Mouse (Mus musculus): ENCODE measurements around the gene Sgtb. TPM values are rescaled to one million over a fixed set of nuclear protein-coding genes. Genes with fewer than 3 reads are reported as not detected.

Sgtb gene
- total and polyA plus RNA-seq, 3 experiments = 0.39 to 0.99 (median 0.57) TPM

DNA sequence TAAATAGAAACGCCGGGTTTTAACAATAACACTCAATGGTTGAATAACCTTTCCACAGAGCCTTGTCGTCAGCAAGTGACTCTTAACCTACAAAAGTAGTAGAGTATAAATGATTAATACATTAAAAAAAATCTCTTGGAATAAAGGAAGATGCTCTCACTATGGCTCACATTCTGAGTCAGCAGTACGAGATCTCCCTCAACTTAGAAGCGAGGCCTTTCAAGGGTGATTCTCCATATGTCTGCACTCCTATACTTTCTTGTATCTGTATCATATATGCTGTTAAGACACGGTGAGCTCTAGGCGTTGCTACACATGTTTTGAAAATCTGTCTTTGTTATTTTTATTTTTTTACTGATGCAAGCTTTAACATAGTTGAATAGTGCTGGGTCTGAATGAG, 985 bp downstream of the Sgtb start:
- H3K4me1 ChIP-seq (ENCODE audit: control insufficient read depth, insufficient read depth, low read length) = no peaks in the 10 kb centered on the region; the same call in 1 of the 2 replicates
- H3K9ac ChIP-seq (ENCODE audit: low read depth, low read length) = no peak overlapping the region
- no peak overlapping the region for H3K27ac ChIP-seq
- H3K79me2 ChIP-seq (replicated peaks; ENCODE audit: control insufficient read depth, insufficient read depth, low read length) = no peaks in the 10 kb centered on the region
- peak overlapping the region; percentile 96 for H3K4me3 ChIP-seq
- intact Hi-C loops (cut with DNase I) = no loop called here
- 57% methylated on average over 7 of the region's 7 CpGs for WGBS
- TF ChIP-seq EP300 (IDR thresholded peaks at IDR 0.05; ENCODE audit: insufficient read depth, low read depth, low read length) = no peak
- TF ChIP-seq POLR2A (IDR thresholded peaks at IDR 0.05; ENCODE audit: insufficient read depth, low read depth, low read length) = no peak
- no peak for TF ChIP-seq CTCF (IDR thresholded peaks at IDR 0.05)
- H3K27me3 ChIP-seq (ENCODE audit: control insufficient read depth, insufficient read depth, low read length) = no peaks in the 10 kb centered on the region
- no peak for DNase-seq
- H3K36me3 ChIP-seq (ENCODE audit: control insufficient read depth, insufficient read depth, low read length) = no peaks in the 10 kb centered on the region

DNA sequence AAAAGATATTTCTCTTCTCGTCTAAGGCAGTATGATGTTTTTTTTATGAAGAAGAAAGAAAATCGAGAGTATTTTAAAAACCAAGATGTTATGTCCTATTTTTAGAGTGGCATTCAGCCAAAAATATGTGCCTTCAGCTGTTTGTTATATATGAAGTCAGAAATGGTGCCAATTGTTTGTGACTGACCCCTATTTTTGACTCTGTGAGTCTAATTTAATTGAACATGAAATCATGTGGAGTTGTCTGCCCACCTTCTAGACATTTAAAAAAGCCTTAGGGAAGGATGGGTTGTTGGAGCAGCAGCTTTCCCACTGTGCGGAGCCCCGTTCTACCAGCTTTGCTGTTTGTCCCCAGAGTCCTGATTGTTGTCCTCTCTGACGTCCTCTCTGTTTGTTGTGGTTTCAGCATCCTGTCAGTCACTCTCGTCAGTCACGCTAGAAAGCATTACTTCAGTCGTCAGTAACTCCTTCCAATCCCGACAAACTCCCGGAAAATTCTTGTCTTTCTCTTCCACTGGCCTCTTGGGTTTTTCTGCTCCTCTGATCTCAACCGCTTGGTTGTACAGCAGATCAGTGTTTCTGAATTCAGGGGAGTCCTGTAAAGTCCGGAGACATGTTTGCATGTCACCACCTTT, 2.8 kb downstream of the Sgtb start:
- Histone ChIP-seq H3K4me3 (no peak overlapping the region), H3K9ac (ENCODE audit: low read depth, low read length) (no peak overlapping the region), H3K27me3 (ENCODE audit: control insufficient read depth, insufficient read depth, low read length) (no peaks in the 10 kb centered on the region), H3K79me2 (replicated peaks; ENCODE audit: control insufficient read depth, insufficient read depth, low read length) (no peaks in the 10 kb centered on the region), H3K36me3 (ENCODE audit: control insufficient read depth, insufficient read depth, low read length) (no peaks in the 10 kb centered on the region), H3K27ac (no peak overlapping the region), H3K4me1 (ENCODE audit: control insufficient read depth, insufficient read depth, low read length) (no peaks in the 10 kb centered on the region; the same call in 1 of the 2 replicates)
- intact Hi-C loops (cut with DNase I) = no loop called here
- 44% methylated on average over 12 of the region's 12 CpGs for whole genome bisulfite sequencing
- TF ChIP-seq CTCF (IDR thresholded peaks at IDR 0.05) = no peak
- no peak for TF ChIP-seq EP300 (IDR thresholded peaks at IDR 0.05; ENCODE audit: insufficient read depth, low read depth, low read length)
- TF ChIP-seq POLR2A (IDR thresholded peaks at IDR 0.05; ENCODE audit: insufficient read depth, low read depth, low read length) = no peak
- no peak for DNase-seq

DNA sequence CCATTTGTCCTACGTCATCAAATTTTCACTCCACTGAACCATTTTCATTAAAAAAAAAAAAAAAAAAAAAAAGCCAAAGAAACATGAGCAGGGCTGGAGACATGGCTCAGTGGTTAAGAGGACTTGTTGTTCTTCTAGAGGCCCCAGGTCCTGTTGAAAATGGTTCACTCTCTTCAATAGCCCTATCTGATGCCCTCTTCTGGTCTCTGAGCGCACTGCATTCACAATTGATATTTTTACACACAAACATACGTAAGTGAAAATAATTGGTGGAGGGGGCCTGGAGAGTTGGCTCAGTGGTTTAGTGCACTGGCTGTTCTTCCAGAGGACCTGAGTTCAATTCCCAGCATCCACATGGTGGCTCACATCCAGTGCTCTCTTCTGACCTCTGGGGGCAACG, 4.2 kb downstream of the Sgtb start:
- H3K9ac ChIP-seq (ENCODE audit: low read depth, low read length) = no peak overlapping the region
- no peak for TF ChIP-seq POLR2A (IDR thresholded peaks at IDR 0.05; ENCODE audit: insufficient read depth, low read depth, low read length)
- no peak for TF ChIP-seq EP300 (IDR thresholded peaks at IDR 0.05; ENCODE audit: insufficient read depth, low read depth, low read length)
- TF ChIP-seq CTCF (IDR thresholded peaks at IDR 0.05) = peak; percentile 17; the same call in 1 of the 2 replicates
- DNase-seq = no peak
- no peaks in the 10 kb centered on the region for H3K79me2 ChIP-seq (replicated peaks; ENCODE audit: control insufficient read depth, insufficient read depth, low read length)
- H3K27ac ChIP-seq = no peak overlapping the region
- H3K4me1 ChIP-seq (ENCODE audit: control insufficient read depth, insufficient read depth, low read length) = no peaks in the 10 kb centered on the region
- H3K4me3 ChIP-seq = no peak overlapping the region
- no peaks in the 10 kb centered on the region for H3K36me3 ChIP-seq (ENCODE audit: control insufficient read depth, insufficient read depth, low read length)
- no peaks in the 10 kb centered on the region for H3K27me3 ChIP-seq (ENCODE audit: control insufficient read depth, insufficient read depth, low read length)
- intact Hi-C loops (cut with DNase I) = no loop called here
- 95% methylated on average over 4 of the region's 4 CpGs for WGBS

DNA sequence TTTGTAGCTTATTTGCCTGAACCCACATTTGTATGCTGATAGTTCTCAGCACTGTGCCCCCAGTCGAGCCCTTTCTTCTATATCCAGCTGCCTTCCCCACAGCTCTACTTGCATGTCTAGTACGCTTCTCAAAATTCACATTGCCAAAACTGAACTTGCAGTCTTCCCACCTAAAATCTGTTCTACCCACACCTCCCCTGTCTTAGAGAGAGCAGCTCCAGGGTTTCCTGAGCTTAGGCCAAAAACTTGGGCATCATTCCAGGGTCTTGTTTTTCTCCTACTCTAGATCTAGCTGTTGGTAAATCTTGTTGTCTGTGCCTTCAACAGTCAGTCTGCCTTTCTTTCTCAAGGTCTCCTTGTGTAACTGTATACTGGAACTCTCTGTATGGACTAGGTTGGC, 5.3 kb downstream of the Sgtb start:
- Histone ChIP-seq H3K27me3 (ENCODE audit: control insufficient read depth, insufficient read depth, low read length) (no peaks in the 10 kb centered on the region), H3K4me3 (no peak overlapping the region), H3K36me3 (ENCODE audit: control insufficient read depth, insufficient read depth, low read length) (no peaks in the 10 kb centered on the region), H3K27ac (no peak overlapping the region), H3K9ac (ENCODE audit: low read depth, low read length) (no peak overlapping the region), H3K79me2 (replicated peaks; ENCODE audit: control insufficient read depth, insufficient read depth, low read length) (no peaks in the 10 kb centered on the region), H3K4me1 (ENCODE audit: control insufficient read depth, insufficient read depth, low read length) (no peaks in the 10 kb centered on the region)
- WGBS = 95% methylated on average over 2 of the region's 2 CpGs
- intact Hi-C loops (cut with DNase I) = no loop called here
- DNase-seq = no peak
- TF ChIP-seq EP300 (IDR thresholded peaks at IDR 0.05; ENCODE audit: insufficient read depth, low read depth, low read length) = no peak
- no peak for TF ChIP-seq POLR2A (IDR thresholded peaks at IDR 0.05; ENCODE audit: insufficient read depth, low read depth, low read length)
- no peak for TF ChIP-seq CTCF (IDR thresholded peaks at IDR 0.05)

DNA sequence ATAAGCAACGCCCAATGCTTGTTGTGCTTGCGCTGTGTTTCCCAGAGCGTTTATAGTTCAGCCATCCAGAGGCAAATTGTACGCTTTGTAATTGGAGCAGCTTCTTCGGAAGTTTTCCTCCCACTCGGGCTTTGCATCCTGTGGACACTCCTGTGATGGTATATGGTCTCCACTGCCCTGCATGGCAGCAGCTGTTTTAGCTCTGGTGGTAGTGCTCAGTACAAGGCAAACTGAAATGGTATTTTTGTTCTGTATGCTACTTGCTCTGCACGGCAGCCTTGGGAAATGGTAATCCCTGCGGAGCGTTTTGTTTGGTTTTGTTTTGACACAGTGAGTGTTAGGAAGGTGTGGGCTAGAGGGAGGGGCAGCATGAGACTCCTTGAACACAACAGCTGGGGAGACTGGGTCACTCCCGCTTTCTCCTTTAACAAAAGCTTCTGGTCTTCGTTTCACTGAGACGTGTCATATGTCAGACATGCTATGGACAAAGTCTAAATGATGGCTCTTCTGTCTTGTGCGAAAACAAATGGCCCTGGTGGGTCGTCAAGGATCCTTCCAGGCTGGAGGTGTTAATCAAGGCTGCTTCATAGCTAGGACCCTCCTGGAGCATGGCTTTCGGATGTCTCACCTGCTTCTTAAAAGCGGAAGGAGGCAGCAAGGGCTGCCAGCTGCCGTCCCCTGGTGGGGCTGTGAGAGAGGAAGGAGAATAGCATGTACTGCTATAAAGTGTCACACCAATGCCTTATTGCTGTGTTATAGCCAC, 12.7 kb downstream of the Sgtb start:
- H3K4me3 ChIP-seq = no peak overlapping the region
- no peaks in the 10 kb centered on the region for H3K27me3 ChIP-seq (ENCODE audit: control insufficient read depth, insufficient read depth, low read length)
- H3K36me3 ChIP-seq (ENCODE audit: control insufficient read depth, insufficient read depth, low read length) = no peaks in the 10 kb centered on the region
- no peaks in the 10 kb centered on the region for H3K4me1 ChIP-seq (ENCODE audit: control insufficient read depth, insufficient read depth, low read length)
- H3K9ac ChIP-seq (ENCODE audit: low read depth, low read length) = no peak overlapping the region
- TF ChIP-seq CTCF (IDR thresholded peaks at IDR 0.05) (no peak), EP300 (IDR thresholded peaks at IDR 0.05; ENCODE audit: insufficient read depth, low read depth, low read length) (no peak), POLR2A (IDR thresholded peaks at IDR 0.05; ENCODE audit: insufficient read depth, low read depth, low read length) (no peak)
- H3K79me2 ChIP-seq (replicated peaks; ENCODE audit: control insufficient read depth, insufficient read depth, low read length) = no peaks in the 10 kb centered on the region
- intact Hi-C loops (cut with DNase I) = no loop called here
- H3K27ac ChIP-seq = no peak overlapping the region
- 80% methylated on average over 17 of the region's 17 CpGs for WGBS
- DNase-seq = no peak

Data from heart, adult 2 months (tissue).